Mouse (Mus musculus) liver, postnatal 0 days (tissue): Measurements from ENCODE around the gene Znhit2. TPM values are rescaled to one million over a fixed set of nuclear protein-coding genes. Genes with fewer than 3 reads are reported as not detected.
"Not testable (repeated sequence)": the region's sequence is repeated elsewhere in the genome, so short reads cannot be mapped to it uniquely, and the experiment has no call there.

Source experiments
- ATAC-seq: fragments of 200-750 bp; cut with Nextera tagmentation; 2 replicates; pipeline ENCODE4 v1.8.0; 2017; ENCODE audit warnings: mild to moderate bottlenecking, moderate library complexity
- DNase-seq: peaks from one replicate; pipeline ENCODE4 v3.0.0-alpha.2; 2016
- H3K27ac ChIP-seq: fragments of 300-500 bp; sonication (generic); 2 replicates; pipeline ENCODE4 v1.5.1; 2014; ENCODE audit warnings: antibody characterized with exemption, moderate library complexity, mild to moderate bottlenecking, low read depth
- H3K27me3 ChIP-seq: fragments of 300-500 bp; sonication (generic); 2 replicates; pipeline ENCODE4 v1.6.1; 2014; ENCODE audit warnings: low read length, control low read depth, mixed read lengths; ENCODE audit not compliant: insufficient read depth
- H3K36me3 ChIP-seq: fragments of 300-500 bp; sonication (generic); replicated peaks from 2 replicates; pipeline ENCODE4 v1.6.1; 2014; ENCODE audit warnings: mild to moderate bottlenecking, control low read depth, low read length, moderate library complexity, mixed read lengths; ENCODE audit not compliant: insufficient read depth
- H3K4me1 ChIP-seq: fragments of 300-500 bp; sonication (generic); 2 replicates; pipeline ENCODE4 v1.6.1; 2014; ENCODE audit warnings: antibody characterized with exemption, mild to moderate bottlenecking, control low read depth; ENCODE audit not compliant: insufficient read depth
- H3K4me2 ChIP-seq: fragments of 300-500 bp; sonication (generic); 2 replicates; pipeline ENCODE4 v1.6.1; 2014; ENCODE audit warnings: low read depth, mild to moderate bottlenecking, low read length, moderate library complexity, mixed read lengths
- H3K4me3 ChIP-seq: fragments of 300-500 bp; sonication (generic); 2 replicates; pipeline ENCODE4 v1.5.1; 2014; ENCODE audit warnings: low read depth, low read length
- H3K9ac ChIP-seq: fragments of 300-500 bp; sonication (generic); replicated peaks from 2 replicates; pipeline ENCODE4 v1.6.1; 2014; ENCODE audit warnings: mild to moderate bottlenecking, moderate library complexity
- H3K9me3 ChIP-seq: fragments of 300-500 bp; sonication (generic); 2 replicates; pipeline ENCODE4 v1.6.1; 2016; ENCODE audit warnings: mild to moderate bottlenecking, control low read depth, low read length, mixed read lengths
- CTCF ChIP-seq: sonication (generic); IDR thresholded peaks from 2 replicates; pipeline ENCODE4 v1.5.1; 2016; ENCODE audit warnings: antibody characterized with exemption, low read depth
- EP300 ChIP-seq: IDR thresholded peaks from 2 replicates; pipeline ENCODE4 v1.6.1; 2016; ENCODE audit warnings: antibody characterized with exemption, low read depth, mild to moderate bottlenecking
- WGBS: fragments of 180-500 bp; shearing (Covaris S2); extraction: QIAGEN DNeasy Blood & Tissue Kit; methylation state at CpG from one replicate; pipeline ENCODE4 v1.1.7; 2014; ENCODE audit not compliant: insufficient replicate concordance; 5-methylcytosine and 5-hydroxymethylcytosine counted together
- polyA plus RNA-seq: library from polyadenylated mRNA; unstranded; fragments of >200 nt; fragmentation: Nextera tagmentation; extraction: Ambion mirVana; gene quantifications from 2 replicates; pipeline ENCODE4 v1.2.1, GENCODE M21; 2015

Znhit2 gene
- polyA plus RNA-seq, 1 experiment from 2014 or later = 30.2 TPM

GRCm38 (mm10) chr19:6044102-6044501 is 16.9 kb upstream of the Znhit2 start:
- peaks cover 10% of the 10 kb centered on the region for H3K36me3 ChIP-seq
- not testable (repeated sequence) for H3K27ac ChIP-seq, ATAC-seq, H3K4me2 ChIP-seq, H3K4me3 ChIP-seq, H3K9ac ChIP-seq, H3K27me3 ChIP-seq, DNase-seq, H3K9me3 ChIP-seq
- WGBS = 40% methylated on average over 4 of the region's 4 CpGs
- peaks cover 28% of the 10 kb centered on the region for H3K4me1 ChIP-seq
- TF ChIP-seq CTCF = peak; percentile 64

- peaks cover 26% of the 10 kb centered on the region for H3K36me3 ChIP-seq
- no peaks in the 10 kb centered on the region for H3K27me3 ChIP-seq
- H3K9me3 ChIP-seq = no peaks in the 10 kb centered on the region
- H3K27ac ChIP-seq = peak overlapping the region; percentile 99
- H3K4me1 ChIP-seq = peaks cover 29% of the 10 kb centered on the region
- 12% methylated on average over 20 of the region's 20 CpGs for WGBS
- ATAC-seq (peak; percentile 43), DNase-seq (no peak)
- TF ChIP-seq CTCF (peak; percentile 52), EP300 (no peak)
- peak overlapping the region; percentile 73 for H3K4me3 ChIP-seq
- H3K9ac ChIP-seq = peak overlapping the region; percentile 91
- H3K4me2 ChIP-seq = peak overlapping the region; percentile 76
Observed at GRCm38 (mm10) chr19:6045366-6046293, 15.4 kb upstream of the Znhit2 start.

GRCm38 (mm10) chr19:6046294-6047153 is 14.5 kb upstream of the Znhit2 start, which contains the start of gene Syvn1:
Gene Syvn1, plus strand, starts transcription at chr19:6046576.
- Histone ChIP-seq H3K27ac (peak within 1 kb of the TSS; percentile 99), H3K4me2 (peak within 1 kb of the TSS; percentile 76), H3K9me3 (no peaks in the 10 kb centered on the region), H3K4me3 (peak within 1 kb of the TSS; percentile 73), H3K36me3 (peaks cover 35% of the 10 kb centered on the region), H3K9ac (peak within 1 kb of the TSS; percentile 91), H3K4me1 (peaks cover 27% of the 10 kb centered on the region), H3K27me3 (no peaks in the 10 kb centered on the region)
- peak; percentile 60 for TF ChIP-seq EP300
- peak; percentile 27; the same call in 1 of the 2 replicates for TF ChIP-seq CTCF
- WGBS = under 1% methylated on average over 61 of the region's 65 CpGs
- ATAC-seq (peak; percentile 90), DNase-seq (peak; percentile 93)

- no peaks in the 10 kb centered on the region for H3K9me3 ChIP-seq
- H3K4me3 ChIP-seq = peak overlapping the region; percentile 73
- H3K4me1 ChIP-seq = peaks cover 23% of the 10 kb centered on the region
- WGBS = 2% methylated on average over 37 of the region's 44 CpGs
- peak overlapping the region; percentile 99 for H3K27ac ChIP-seq
- TF ChIP-seq CTCF = peak; percentile 19; the same call in 1 of the 2 replicates
- TF ChIP-seq EP300 = no peak
- peaks cover 43% of the 10 kb centered on the region for H3K36me3 ChIP-seq
- no peak for DNase-seq
- peak overlapping the region; percentile 91 for H3K9ac ChIP-seq
- peak overlapping the region; percentile 76 for H3K4me2 ChIP-seq
- peak; percentile 28 for ATAC-seq
- H3K27me3 ChIP-seq = no peaks in the 10 kb centered on the region
Observed at GRCm38 (mm10) chr19:6047154-6047898, 13.7 kb upstream of the Znhit2 start.

GRCm38 (mm10) chr19:6047899-6048166 is 13.2 kb upstream of the Znhit2 start:
- H3K4me1 ChIP-seq = peaks cover 23% of the 10 kb centered on the region
- DNase-seq = no peak
- no peak for TF ChIP-seq EP300
- no peak for TF ChIP-seq CTCF
- H3K4me2 ChIP-seq = peak overlapping the region; percentile 76
- no peaks in the 10 kb centered on the region for H3K27me3 ChIP-seq
- H3K9ac ChIP-seq = peak overlapping the region; percentile 91
- peaks cover 48% of the 10 kb centered on the region for H3K36me3 ChIP-seq
- WGBS = 73% methylated on average over 8 of the region's 8 CpGs
- no peak for ATAC-seq
- H3K9me3 ChIP-seq = no peaks in the 10 kb centered on the region
- H3K27ac ChIP-seq = peak overlapping the region; percentile 99
- H3K4me3 ChIP-seq = peak overlapping the region; percentile 73
